In the genomic region with DNA sequence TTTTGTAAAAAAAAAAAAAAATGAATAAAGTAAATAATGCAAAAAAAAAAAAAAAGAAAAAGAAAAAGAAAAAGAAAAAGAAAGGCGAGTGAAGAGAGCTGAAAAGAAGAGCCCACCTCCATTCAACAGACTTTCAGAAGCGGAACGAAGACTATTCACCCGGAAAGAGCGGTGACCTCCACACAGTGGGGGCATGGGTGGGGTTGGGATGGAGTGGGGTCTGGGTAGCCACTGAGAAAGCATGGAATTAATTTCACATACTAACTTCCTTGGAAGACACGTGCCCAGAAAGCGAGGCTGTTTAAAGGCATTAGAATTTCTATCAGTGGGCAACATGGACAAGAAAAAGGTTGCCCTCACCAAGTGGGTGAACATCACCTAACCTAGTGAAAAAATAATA, we compare ENCODE assay signal across 27 mouse cellular contexts. TPM values are rescaled to one million over a fixed set of nuclear protein-coding genes. Genes with fewer than 3 reads are reported as not detected.
DNase-seq lines count a peak whose midpoint lies in the region; ATAC-seq lines count a peak whose summit lies in the region.
"Had no signal": no experiment of that assay in that cellular context is flagged by ENCODE, and none has a peak within 500 bp of the region (broad histone marks: within the 10 kb centered on the region; RNA-seq: fewer than 3 reads in every experiment).

No protein-coding gene starts in this region.

- H3K9ac ChIP-seq in midbrain, embryonic 16.5 days (ENCODE audit: low read depth, low read length) = no peak overlapping the region
- H3K9ac ChIP-seq: embryonic facial prominence, embryonic 13.5 days; forebrain, embryonic 13.5 days; heart, embryonic 13.5 days; intestine, embryonic 15.5 days had no signal

- H3K4me1 ChIP-seq in midbrain, embryonic 10.5 days = peaks cover 5% of the 10 kb centered on the region
- H3K4me1 ChIP-seq in midbrain, embryonic 16.5 days (ENCODE audit: control insufficient read depth, insufficient read depth, low read length) = no peaks in the 10 kb centered on the region
- H3K4me1 ChIP-seq: embryonic facial prominence, embryonic 10.5 days; embryonic facial prominence, embryonic 13.5 days; forebrain, embryonic 13.5 days; heart, embryonic 10.5 days; heart, embryonic 13.5 days; intestine, embryonic 15.5 days had no signal

- H3K27ac ChIP-seq in midbrain, embryonic 10.5 days (replicated peaks) = no peak overlapping the region
- no peak overlapping the region for H3K27ac ChIP-seq in midbrain, embryonic 16.5 days (ENCODE audit: low read length)
- H3K27ac ChIP-seq: embryonic facial prominence, embryonic 10.5 days; embryonic facial prominence, embryonic 13.5 days; forebrain, embryonic 10.5 days; forebrain, embryonic 13.5 days; heart, adult 2 months; heart, embryonic 10.5 days; heart, embryonic 13.5 days; intestine, embryonic 15.5 days had no signal

- no peak for ATAC-seq in midbrain, embryonic 16.5 days
- ATAC-seq: CD4-positive, CD25-positive, alpha-beta regulatory T cell, adult 4 months; forebrain, embryonic 13.5 days; forebrain, embryonic 16.5 days; hindbrain, embryonic 16.5 days; intestine, embryonic 15.5 days had no signal

- no peak overlapping the region for H3K4me3 ChIP-seq in midbrain, embryonic 10.5 days
- H3K4me3 ChIP-seq in midbrain, embryonic 16.5 days (ENCODE audit: low read depth, low read length) = no peak overlapping the region
- H3K4me3 ChIP-seq: embryonic facial prominence, embryonic 10.5 days; embryonic facial prominence, embryonic 13.5 days; erythroblast, embryonic 14.5 days; forebrain, embryonic 10.5 days; forebrain, embryonic 13.5 days; heart, adult 2 months; heart, embryonic 10.5 days; heart, embryonic 13.5 days; intestine, embryonic 15.5 days had no signal

- H3K4me2 ChIP-seq in midbrain, embryonic 16.5 days (ENCODE audit: low read length) = no peak overlapping the region
- H3K4me2 ChIP-seq: embryonic facial prominence, embryonic 13.5 days; forebrain, embryonic 13.5 days; heart, embryonic 13.5 days; intestine, embryonic 15.5 days had no signal

- peak; percentile 35 for DNase-seq in midbrain, embryonic 10.5 days (ENCODE audit: low spot score)
- peak; percentile 44 for DNase-seq in embryo, embryonic 10.5 days (ENCODE audit: low spot score)
- DNase-seq in embryo, embryonic 9.5 days (ENCODE audit: extremely low spot score) = peak; percentile 33
- DNase-seq in left cerebral cortex, adult 18-20 months (ENCODE audit: low spot score in 2 of 2) = no peak
- DNase-seq in right cerebral cortex, adult 2 months (ENCODE audit: low spot score in 2 of 2) = no peak
- DNase-seq: adrenal gland, adult 2 months; adrenal gland, postnatal 14 days; cerebellum, adult 11 months; cerebellum, adult 2 months; cerebellum, adult 9-11 months; cerebellum, postnatal 25 days; gastrocnemius, postnatal 10 days; gastrocnemius, postnatal 36 days; heart, adult 2 months; heart, postnatal 14 days had no signal

- H3K27me3 ChIP-seq in midbrain, embryonic 10.5 days (ENCODE audit: low read depth, poor library complexity, severe bottlenecking) = no peaks in the 10 kb centered on the region
- no peaks in the 10 kb centered on the region for H3K27me3 ChIP-seq in midbrain, embryonic 16.5 days (ENCODE audit: control insufficient read depth, insufficient read depth, low read depth, low read length)
- H3K27me3 ChIP-seq: embryonic facial prominence, embryonic 13.5 days; forebrain, embryonic 13.5 days; heart, embryonic 13.5 days; intestine, embryonic 15.5 days had no signal

- H3K36me3 ChIP-seq in midbrain, embryonic 10.5 days = peaks cover 71% of the 10 kb centered on the region
- peaks cover 13% of the 10 kb centered on the region for H3K36me3 ChIP-seq in midbrain, embryonic 16.5 days (ENCODE audit: control insufficient read depth, insufficient read depth, low read length)
- H3K36me3 ChIP-seq: intestine, embryonic 15.5 days had no signal

- no peaks in the 10 kb centered on the region for H3K9me3 ChIP-seq in midbrain, embryonic 10.5 days (replicated peaks)
- H3K9me3 ChIP-seq in midbrain, embryonic 16.5 days (replicated peaks; ENCODE audit: control insufficient read depth, low read length, poor library complexity, severe bottlenecking) = no peaks in the 10 kb centered on the region
- H3K9me3 ChIP-seq: embryonic facial prominence, embryonic 10.5 days; embryonic facial prominence, embryonic 13.5 days; forebrain, embryonic 10.5 days; forebrain, embryonic 13.5 days; heart, embryonic 10.5 days; heart, embryonic 13.5 days; intestine, embryonic 15.5 days had no signal

- 43% methylated on average over 7 of the region's 7 CpGs for WGBS in midbrain, embryonic 10.5 days
- WGBS in midbrain, embryonic 16.5 days = 38% methylated on average over 7 of the region's 7 CpGs

RNA-seq across cellular contexts. Expression of a gene that starts 24.8 kb away (rescaled TPM):
- 26.9 and 29.0 TPM in 2 replicates for polyA plus RNA-seq in midbrain, embryonic 10.5 days (2016; fragmentation: Nextera tagmentation; extraction: Ambion mirVana)
- 15.3 and 18.1 TPM in 2 replicates for polyA plus RNA-seq in midbrain, embryonic 16.5 days (2015; fragmentation: Nextera tagmentation; extraction: Ambion mirVana)
- total RNA-seq in left cerebral cortex, adult 18-20 months (2021) = 10 to 100 TPM; 23.5 to 25.0 TPM

Comparison
In these comparisons a context has a peak if more than half of its experiments do, and no peak if none do; other contexts are left out.
1. DNase-seq: peak in midbrain, embryonic 10.5 days (single experiment), embryo, embryonic 10.5 days (single experiment) and embryo, embryonic 9.5 days (single experiment); none in left cerebral cortex, adult 18-20 months (0 of 2) and right cerebral cortex, adult 2 months (0 of 2).